Mouse (Mus musculus) small intestine, adult 2 months (tissue): ENCODE data around the gene Usp34. TPM values are rescaled to one million over a fixed set of nuclear protein-coding genes. Genes with fewer than 3 reads are reported as not detected.
"Not testable (repeated sequence)": the region's sequence is repeated elsewhere in the genome, so short reads cannot be mapped to it uniquely, and the experiment has no call there.

ENCODE experiments used
- H3K27ac ChIP-seq: fragments of 200-500 bp; 2 replicates; pipeline ENCODE4 v1.5.1; 2012; ENCODE audit warnings: low read depth, low read length, control low read depth, inconsistent platforms; ENCODE audit not compliant: insufficient read depth
- H3K27me3 ChIP-seq: fragments of 200-500 bp; 2 replicates; pipeline ENCODE4 v1.6.1; 2012; ENCODE audit warnings: mild to moderate bottlenecking, moderate library complexity, low read length, inconsistent platforms; ENCODE audit not compliant: control insufficient read depth, insufficient read depth
- H3K36me3 ChIP-seq: fragments of 200-500 bp; 2 replicates; pipeline ENCODE4 v1.6.1; 2012; ENCODE audit warnings: mild to moderate bottlenecking, low read length, control low read depth, inconsistent platforms; ENCODE audit not compliant: control insufficient read depth, insufficient read depth
- H3K4me1 ChIP-seq: fragments of 200-500 bp; 2 replicates; pipeline ENCODE4 v1.6.1; 2012; ENCODE audit warnings: low read length, inconsistent platforms, mixed read lengths; ENCODE audit not compliant: control insufficient read depth, insufficient read depth, insufficient read length
- H3K4me3 ChIP-seq: fragments of 200-500 bp; 2 replicates; pipeline ENCODE4 v1.5.1; 2012; ENCODE audit warnings: low read depth, mild to moderate bottlenecking, control low read depth, inconsistent platforms, low read length, moderate library complexity
- CTCF ChIP-seq: fragments of 200-500 bp; IDR thresholded peaks from 2 replicates; pipeline ENCODE4 v1.5.1; 2012; ENCODE audit warnings: low read depth, mild to moderate bottlenecking, control low read depth, inconsistent platforms, low read length, moderate library complexity, mixed read lengths; ENCODE audit not compliant: insufficient replicate concordance, insufficient read length; ENCODE audit errors: extremely low read depth
- POLR2A ChIP-seq: fragments of 200-500 bp; IDR thresholded peaks from 2 replicates; pipeline ENCODE4 v1.6.1; 2012; ENCODE audit warnings: low read depth, mild to moderate bottlenecking, control low read depth, inconsistent platforms, low read length, moderate library complexity
- WGBS: fragments of 180-500 bp; shearing (Covaris S2); methylation state at CpG from one replicate; pipeline ENCODE4 v1.1.7; 2018; 5-methylcytosine and 5-hydroxymethylcytosine counted together
- polyA plus RNA-seq: library from polyadenylated mRNA; depleted of rRNA; stranded (reverse); fragments of >200 nt; gene quantifications from 2 replicates; pipeline ENCODE4 v1.2.3, GENCODE M21; 2012

The Usp34 gene
- polyA plus RNA-seq, 1 experiment: 3.1 TPM

- TF ChIP-seq CTCF: no peak
- no peak for TF ChIP-seq POLR2A
- H3K27ac ChIP-seq: no peak overlapping the region
- peaks cover 44% of the 10 kb centered on the region for H3K36me3 ChIP-seq
- H3K27me3 ChIP-seq: no peaks in the 10 kb centered on the region
- H3K4me1 ChIP-seq: no peaks in the 10 kb centered on the region
- H3K4me3 ChIP-seq: no peak overlapping the region
Observed at GRCm38 (mm10) chr11:23392567-23392966, 85.9 kb downstream of the Usp34 start.

DNA sequence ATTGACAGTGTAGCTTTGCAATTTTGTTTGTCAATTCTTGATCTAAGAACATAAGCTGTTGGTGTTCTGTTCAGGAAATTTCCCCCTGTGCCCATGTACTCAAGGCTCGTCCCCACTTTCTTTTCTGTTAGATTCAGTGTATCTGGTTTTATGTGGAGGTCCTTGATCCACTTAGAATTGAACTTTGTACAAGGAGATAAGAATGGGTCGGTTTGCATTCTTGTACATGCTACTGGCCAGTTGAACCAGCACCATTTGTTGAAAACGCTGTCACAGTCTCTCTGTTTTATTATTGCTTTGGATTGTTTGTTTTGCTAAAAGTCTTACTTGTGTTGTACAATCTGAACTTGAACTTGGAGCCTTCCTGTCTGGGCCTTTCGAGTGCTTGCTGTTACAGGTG is 89.9 kb downstream of the Usp34 start:
- no peaks in the 10 kb centered on the region for H3K27me3 ChIP-seq
- 29% methylated on average over 4 of the region's 4 CpGs for WGBS
- H3K36me3 ChIP-seq: peaks cover 45% of the 10 kb centered on the region
- H3K27ac ChIP-seq: no peak overlapping the region
- no peak overlapping the region for H3K4me3 ChIP-seq
- no peaks in the 10 kb centered on the region for H3K4me1 ChIP-seq
- no peak for TF ChIP-seq CTCF
- TF ChIP-seq POLR2A: no peak

GRCm38 (mm10) chr11:23400978-23401776 is 94.5 kb downstream of the Usp34 start:
- no peaks in the 10 kb centered on the region for H3K4me1 ChIP-seq
- peaks cover 38% of the 10 kb centered on the region for H3K36me3 ChIP-seq
- no peak overlapping the region for H3K4me3 ChIP-seq
- H3K27ac ChIP-seq: no peak overlapping the region
- WGBS: 91% methylated on average over 12 of the region's 12 CpGs
- TF ChIP-seq POLR2A (no peak), CTCF (no peak)
- no peaks in the 10 kb centered on the region for H3K27me3 ChIP-seq

- peaks cover 45% of the 10 kb centered on the region for H3K36me3 ChIP-seq
- no peaks in the 10 kb centered on the region for H3K27me3 ChIP-seq
- no peak for TF ChIP-seq POLR2A
- no peak for TF ChIP-seq CTCF
- no peak overlapping the region for H3K4me3 ChIP-seq
- no peak overlapping the region for H3K27ac ChIP-seq
- no peaks in the 10 kb centered on the region for H3K4me1 ChIP-seq
- 90% methylated on average over 6 of the region's 6 CpGs for WGBS
Observed at GRCm38 (mm10) chr11:23428301-23428700, 121.6 kb downstream of the Usp34 start.

GRCm38 (mm10) chr11:23430013-23430412 is 123.3 kb downstream of the Usp34 start:
- no peaks in the 10 kb centered on the region for H3K4me1 ChIP-seq
- no peaks in the 10 kb centered on the region for H3K27me3 ChIP-seq
- H3K4me3 ChIP-seq: no peak overlapping the region
- no peak overlapping the region for H3K27ac ChIP-seq
- TF ChIP-seq POLR2A: no peak
- TF ChIP-seq CTCF: no peak
- H3K36me3 ChIP-seq: peaks cover 55% of the 10 kb centered on the region
- 88% methylated on average over 2 of the region's 2 CpGs for WGBS

DNA sequence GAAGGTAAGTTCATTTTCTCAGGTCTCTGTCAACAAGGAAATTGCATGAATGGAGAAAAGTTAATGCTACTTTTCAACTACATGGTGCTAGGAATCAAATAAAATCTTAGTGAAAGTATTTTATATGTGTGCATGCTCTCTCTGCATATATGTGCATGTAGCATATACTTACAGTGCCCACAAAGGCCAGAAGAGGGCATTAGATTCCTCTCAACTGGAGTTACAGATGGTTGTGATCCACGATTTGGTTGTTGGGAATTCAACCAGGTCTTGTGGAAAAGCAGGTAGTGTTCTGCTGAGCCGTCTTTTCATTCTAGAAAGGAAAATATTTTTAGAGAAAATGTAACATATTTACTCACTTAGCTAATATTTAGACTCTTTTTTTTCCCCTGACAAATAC is 129.4 kb downstream of the Usp34 start:
- Histone ChIP-seq H3K27ac (no peak overlapping the region), H3K4me1 (no peaks in the 10 kb centered on the region), H3K4me3 (no peak overlapping the region), H3K27me3 (no peaks in the 10 kb centered on the region), H3K36me3 (peaks cover 57% of the 10 kb centered on the region)
- TF ChIP-seq CTCF: no peak
- TF ChIP-seq POLR2A: no peak
- WGBS: 81% methylated on average over 2 of the region's 2 CpGs

GRCm38 (mm10) chr11:23465862-23466261 is 159.2 kb downstream of the Usp34 start:
- not testable (repeated sequence) for H3K4me3 ChIP-seq, H3K4me1 ChIP-seq, H3K27me3 ChIP-seq, H3K27ac ChIP-seq
- H3K36me3 ChIP-seq: peaks cover 38% of the 10 kb centered on the region
- WGBS: 95% methylated on average over 2 of the region's 2 CpGs
